Mouse (Mus musculus) CH12.LX (cell line): ENCODE measurements around the gene Nlrp9b. TPM values are rescaled to one million over a fixed set of nuclear protein-coding genes. Genes with fewer than 3 reads are reported as not detected.
"Not testable (repeated sequence)": the region's sequence is repeated elsewhere in the genome, so short reads cannot be mapped to it uniquely, and the experiment has no call there.

ENCODE experiments used
- DNase-seq: peaks from one replicate; pipeline ENCODE4 v3.0.0-alpha.2; 2013; ENCODE audit errors: extremely low read depth
- H3K27ac ChIP-seq: 2 replicates; pipeline ENCODE4 v1.5.1; 2012; ENCODE audit warnings: low read depth, mild to moderate bottlenecking, control low read depth, moderate library complexity; ENCODE audit not compliant: insufficient read depth
- H3K27me3 ChIP-seq: replicated peaks from 2 replicates; pipeline ENCODE3; 2012; ENCODE audit warnings: inconsistent platforms
- H3K36me3 ChIP-seq, 2 experiments: replicated peaks in 1 of 2; 2 replicates each; pipeline versions ENCODE3 to v1.6.1; 2012; ENCODE audit warnings: inconsistent platforms in 1 of 2, low read length in 1 of 2, mild to moderate bottlenecking in 1 of 2, mixed read lengths in 1 of 2, moderate library complexity in 1 of 2; ENCODE audit not compliant: control insufficient read depth in 1 of 2, insufficient read depth in 1 of 2
- H3K4me1 ChIP-seq, 2 experiments: 2 replicates each; pipeline ENCODE4 v1.6.1; 2012; ENCODE audit warnings: inconsistent platforms in 1 of 2, moderate library complexity in 1 of 2; ENCODE audit not compliant: insufficient read depth in 2 of 2, control insufficient read depth in 1 of 2
- H3K4me2 ChIP-seq: 2 replicates; pipeline ENCODE4 v1.6.1; 2012; ENCODE audit warnings: low read depth, mild to moderate bottlenecking, control low read depth; ENCODE audit not compliant: poor library complexity, insufficient read depth, severe bottlenecking
- H3K4me3 ChIP-seq, 3 experiments: fragments of 150-350 bp in 1 of 3; sonication (generic) in 1 of 3; replicated peaks in 1 of 3; 2 replicates each; pipeline versions ENCODE3 to v1.5.1; 2011 to 2012; ENCODE audit warnings: low read depth in 2 of 3, low read length in 2 of 3, mild to moderate bottlenecking in 2 of 3, moderate library complexity in 2 of 3, control low read depth in 1 of 3, improper control_type of control experiment in 1 of 3, inconsistent platforms in 1 of 3, mixed read lengths in 1 of 3; ENCODE audit not compliant: poor library complexity in 1 of 3
- H3K79me2 ChIP-seq: replicated peaks from 2 replicates; pipeline ENCODE4 v1.6.1; 2012; ENCODE audit warnings: mild to moderate bottlenecking, moderate library complexity; ENCODE audit not compliant: control insufficient read depth, poor library complexity, insufficient read depth, severe bottlenecking; ENCODE audit errors: extremely low read depth
- H3K9ac ChIP-seq: 2 replicates; pipeline ENCODE4 v1.6.1; 2012; ENCODE audit warnings: low read depth, mild to moderate bottlenecking, control low read depth, moderate library complexity; ENCODE audit not compliant: insufficient read depth
- H3K9me3 ChIP-seq: replicated peaks from 2 replicates; pipeline ENCODE3; 2012; ENCODE audit warnings: low read length, inconsistent platforms, mixed read lengths
- BHLHE40 ChIP-seq: IDR thresholded peaks from 2 replicates; pipeline ENCODE4 v1.6.1; 2011; ENCODE audit warnings: mild to moderate bottlenecking, low read depth, low read length, improper control_type of control experiment
- CHD1 ChIP-seq: IDR thresholded peaks from 2 replicates; pipeline ENCODE4 v1.6.1; 2012; ENCODE audit warnings: low read depth, low read length, improper control_type of control experiment, inconsistent platforms
- CTCF ChIP-seq, 2 experiments: IDR thresholded peaks in 1 of 2; conservative IDR thresholded peaks in 1 of 2; 2 replicates each; pipeline ENCODE4 v1.5.1; 2011 to 2012; ENCODE audit warnings: low read depth in 2 of 2, low read length in 2 of 2, improper control_type of control experiment in 1 of 2, inconsistent platforms in 1 of 2, mild to moderate bottlenecking in 1 of 2, moderate library complexity in 1 of 2
- EP300 ChIP-seq: IDR thresholded peaks from 2 replicates; pipeline ENCODE4 v1.6.1; 2011; ENCODE audit warnings: low read length, improper control_type of control experiment
- IRF4 ChIP-seq: IDR thresholded peaks from 2 replicates; pipeline ENCODE4 v1.6.1; 2014; ENCODE audit warnings: low read depth, mild to moderate bottlenecking, inconsistent platforms, low read length, improper control_type of control experiment
- JUND ChIP-seq: conservative IDR thresholded peaks from 2 replicates; pipeline ENCODE4 v1.6.1; 2011; ENCODE audit warnings: low read depth, low read length, improper control_type of control experiment
- MAFK ChIP-seq: IDR thresholded peaks from 2 replicates; pipeline ENCODE4 v1.6.1; 2011; ENCODE audit warnings: low read length, improper control_type of control experiment; ENCODE audit not compliant: insufficient replicate concordance
- MAX ChIP-seq: IDR thresholded peaks from 2 replicates; pipeline ENCODE4 v1.6.1; 2011; ENCODE audit warnings: low read length, improper control_type of control experiment
- MXI1 ChIP-seq: IDR thresholded peaks from 2 replicates; pipeline ENCODE4 v1.6.1; 2011; ENCODE audit warnings: mild to moderate bottlenecking, low read depth, low read length, improper control_type of control experiment
- PAX5 ChIP-seq: IDR thresholded peaks from 2 replicates; pipeline ENCODE4 v1.6.1; 2012; ENCODE audit warnings: low read length, inconsistent platforms, mixed read lengths
- POLR2A ChIP-seq: IDR thresholded peaks from 2 replicates; pipeline ENCODE4 v1.6.1; 2011; ENCODE audit warnings: low read depth, mild to moderate bottlenecking, improper control_type of control experiment, low read length
- RAD21 ChIP-seq: IDR thresholded peaks from 2 replicates; pipeline ENCODE4 v1.6.1; 2011; ENCODE audit warnings: low read depth, mild to moderate bottlenecking, low read length, improper control_type of control experiment, moderate library complexity
- RCOR1 ChIP-seq: conservative IDR thresholded peaks from 2 replicates; pipeline ENCODE4 v1.6.1; 2012; ENCODE audit warnings: low read depth, mild to moderate bottlenecking, inconsistent platforms, low read length, improper control_type of control experiment
- SIN3A ChIP-seq: IDR thresholded peaks from 2 replicates; pipeline ENCODE4 v1.6.1; 2012; ENCODE audit warnings: low read length, improper control_type of control experiment, inconsistent platforms
- TCF12 ChIP-seq: IDR thresholded peaks from 2 replicates; pipeline ENCODE4 v1.6.1; 2014; ENCODE audit warnings: low read depth, mild to moderate bottlenecking, inconsistent platforms, low read length, improper control_type of control experiment
- USF1 ChIP-seq: IDR thresholded peaks from 2 replicates; pipeline ENCODE4 v1.6.1; 2014; ENCODE audit warnings: low read depth, mild to moderate bottlenecking, inconsistent platforms, low read length, improper control_type of control experiment
- USF2 ChIP-seq: conservative IDR thresholded peaks from 2 replicates; pipeline ENCODE4 v1.6.1; 2011; ENCODE audit warnings: low read depth, low read length, improper control_type of control experiment
- ZMIZ1 ChIP-seq: IDR thresholded peaks from 2 replicates; pipeline ENCODE4 v1.6.1; 2012; ENCODE audit warnings: low read depth, mild to moderate bottlenecking, inconsistent platforms, low read length, improper control_type of control experiment
- ZNF384 ChIP-seq: IDR thresholded peaks from 2 replicates; pipeline ENCODE4 v1.6.1; 2012; ENCODE audit warnings: low read depth, low read length, improper control_type of control experiment, inconsistent platforms
- dilution Hi-C: fragments of 300-500 bp; cut with MboI; formaldehyde crosslinking; loops from 2 replicates; pipeline ENCODE4 v1.14.3; 2020; ENCODE audit warnings: low sequenced_read_pairs; ENCODE audit not compliant: extremely low pct_unique_long_range_greater_than_20kb, extremely low pct_ligation_motif_present
- in situ Hi-C: fragments of 300-500 bp; cut with MboI; formaldehyde crosslinking; loops from 3 replicates; pipeline ENCODE4 v1.14.3; 2019; ENCODE audit warnings: low sequenced_read_pairs, low pct_ligation_motif_present, low pct_unique_long_range_greater_than_20kb, mixed read lengths
- polyA plus RNA-seq: library from polyadenylated mRNA; unstranded; fragments of >175 nt; gene quantifications from 2 replicates; pipeline ENCODE4 v1.2.1, GENCODE M21; 2012; ENCODE audit warnings: low read depth; ENCODE audit not compliant: insufficient read length
- total RNA-seq, 2 experiments: library from RNA; depleted of rRNA; stranded (reverse); fragments of 300-350 nt in 1 of 2; fragments of >200 nt in 1 of 2; gene quantifications; 2 replicates each; pipeline ENCODE4 v1.2.3; 2012 to 2014

Nlrp9b gene
- total RNA-seq (2012; rRNA removed) (0.21 and 0.34 TPM in 2 replicates), total RNA-seq (2014; rRNA removed) (1.4 TPM in 2 replicates), polyA plus RNA-seq (1.4 and 2.3 TPM in 2 replicates)

DNA sequence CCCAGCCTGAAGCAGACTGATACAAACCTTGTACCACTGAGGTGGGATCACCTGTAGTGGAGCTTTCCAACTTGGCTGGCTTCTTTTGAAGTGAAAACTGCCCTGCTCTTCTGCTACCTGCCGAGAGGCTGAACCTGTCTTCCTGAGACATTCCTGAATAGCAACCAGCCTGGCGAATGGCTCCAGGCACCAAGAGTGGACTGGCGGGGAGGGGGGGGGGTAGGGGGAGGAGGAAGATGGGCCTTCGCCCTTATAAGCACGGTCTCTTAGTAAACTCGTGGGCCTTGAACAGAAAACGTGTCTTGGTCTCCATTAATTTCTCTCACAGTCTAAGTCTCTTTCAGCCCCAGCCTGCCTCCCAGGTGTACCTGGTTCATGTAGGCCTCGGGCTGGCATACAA is at the start of gene Nlrp9b:
Gene Nlrp9b (plus strand): TSS at position 301 of the 400 bp plus-strand sequence.
- H3K27ac ChIP-seq, H3K79me2 ChIP-seq, H3K9me3 ChIP-seq, H3K4me3 ChIP-seq, H3K36me3 ChIP-seq, in situ Hi-C loops, H3K27me3 ChIP-seq, dilution Hi-C loops, H3K4me1 ChIP-seq, H3K9ac ChIP-seq, DNase-seq, H3K4me2 ChIP-seq: not testable (repeated sequence)

DNA sequence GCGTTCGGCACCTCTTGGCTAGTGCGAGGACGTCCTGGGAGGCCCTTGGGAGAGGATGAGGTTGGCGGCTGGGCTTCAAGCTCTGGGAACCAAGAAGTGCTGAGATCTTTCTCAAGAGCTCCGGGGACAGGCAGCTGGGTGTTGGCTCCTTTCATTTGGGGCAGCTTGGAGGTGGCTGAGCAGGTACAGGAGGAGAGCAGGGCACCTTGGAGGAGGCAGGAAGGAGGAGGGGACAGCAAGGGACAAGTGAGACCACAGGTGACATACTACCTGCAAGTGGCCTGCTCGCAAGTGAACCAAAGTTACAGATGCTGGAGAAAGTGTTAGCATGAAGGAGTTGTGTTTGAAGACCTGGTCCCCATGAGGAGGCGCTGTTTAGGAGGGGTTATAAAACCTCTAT is 46.6 kb upstream of the Nlrp9b start:
- no peak overlapping the region for H3K4me2 ChIP-seq
- no peak for DNase-seq
- H3K4me3 ChIP-seq, result no peak overlapping the region
- H3K27ac ChIP-seq, result no peak overlapping the region
- H3K36me3 ChIP-seq, result no peaks in the 10 kb centered on the region
- dilution Hi-C loops, result no loop called here
- TF ChIP-seq ZNF384 (no peak), TCF12 (no peak), EP300 (no peak)
- H3K9me3 ChIP-seq, result no peaks in the 10 kb centered on the region
- H3K9ac ChIP-seq, result no peak overlapping the region
- H3K4me1 ChIP-seq, result peaks cover 3 to 9% of the 10 kb centered on the region in 2 experiments; a peak in 3 of 4 replicates
- in situ Hi-C loops, result no loop called here
- H3K79me2 ChIP-seq, result no peaks in the 10 kb centered on the region
- no peaks in the 10 kb centered on the region for H3K27me3 ChIP-seq

DNA sequence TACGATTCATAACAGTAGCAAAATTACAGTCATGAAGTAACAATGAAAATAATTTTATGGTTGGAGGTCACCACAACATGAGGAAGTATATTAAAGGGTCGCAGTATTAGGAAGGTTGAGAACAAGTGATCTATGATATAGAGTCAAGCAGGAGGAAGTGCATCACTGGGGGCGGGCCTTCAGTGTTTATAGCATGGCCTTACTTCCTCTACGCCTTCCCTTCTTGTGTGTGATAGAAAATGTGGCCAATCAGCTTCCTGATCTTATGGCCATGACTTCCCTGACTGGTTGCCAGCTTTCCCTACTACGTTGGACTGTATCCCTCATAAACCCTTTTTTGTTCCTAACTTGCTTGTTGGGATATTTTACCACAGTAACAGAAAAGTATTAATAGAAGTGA is 46.1 kb upstream of the Nlrp9b start:
- H3K9ac ChIP-seq, result no peak overlapping the region
- H3K27me3 ChIP-seq, result no peaks in the 10 kb centered on the region
- TF ChIP-seq MXI1 (no peak), JUND (no peak), MAX (no peak), MAFK (no peak), BHLHE40 (no peak), CTCF (conservative IDR thresholded peaks at IDR 0.05 in 1 of 2, IDR thresholded peaks at IDR 0.05 in 1 of 2; ENCODE audit: low read depth in 2 of 2, low read length in 2 of 2) (no peak), ZMIZ1 (no peak), POLR2A (no peak), RCOR1 (no peak), RAD21 (no peak), USF2 (no peak), ZNF384 (no peak), USF1 (no peak), IRF4 (no peak), CHD1 (no peak), PAX5 (no peak), SIN3A (no peak)
- H3K79me2 ChIP-seq, result no peaks in the 10 kb centered on the region
- in situ Hi-C loops, result no loop called here
- H3K36me3 ChIP-seq, result no peaks in the 10 kb centered on the region
- H3K4me3 ChIP-seq, result no peak overlapping the region
- H3K9me3 ChIP-seq, result no peaks in the 10 kb centered on the region
- dilution Hi-C loops, result no loop called here
- no peak overlapping the region for H3K27ac ChIP-seq
- DNase-seq, result no peak
- no peak overlapping the region for H3K4me2 ChIP-seq
- peaks cover 0 to 11% of the 10 kb centered on the region in 2 experiments; a peak in 1 of 4 replicates for H3K4me1 ChIP-seq
